Mouse (Mus musculus) heart, postnatal 10 days (tissue): ENCODE results near the gene 5031410I06Rik. TPM values are rescaled to one million over a fixed set of nuclear protein-coding genes. Genes with fewer than 3 reads are reported as not detected.
"Not testable (repeated sequence)": the region's sequence is repeated elsewhere in the genome, so short reads cannot be mapped to it uniquely, and the experiment has no call there.

Source experiments
- DNase-seq, 2 experiments: peaks; one replicate each; pipeline ENCODE4 v3.0.0; 2021
- intact Hi-C: fragments of 180-260 bp; cut with DNase I; formaldehyde crosslinking; loops from one replicate; pipeline ENCODE4 v1.15.1; 2025
- total RNA-seq, 2 experiments: library from RNA; stranded (reverse); gene quantifications; 2 replicates each; pipeline ENCODE4 v1.2.3; 2021

5031410I06Rik gene
- not detected for total RNA-seq

DNA sequence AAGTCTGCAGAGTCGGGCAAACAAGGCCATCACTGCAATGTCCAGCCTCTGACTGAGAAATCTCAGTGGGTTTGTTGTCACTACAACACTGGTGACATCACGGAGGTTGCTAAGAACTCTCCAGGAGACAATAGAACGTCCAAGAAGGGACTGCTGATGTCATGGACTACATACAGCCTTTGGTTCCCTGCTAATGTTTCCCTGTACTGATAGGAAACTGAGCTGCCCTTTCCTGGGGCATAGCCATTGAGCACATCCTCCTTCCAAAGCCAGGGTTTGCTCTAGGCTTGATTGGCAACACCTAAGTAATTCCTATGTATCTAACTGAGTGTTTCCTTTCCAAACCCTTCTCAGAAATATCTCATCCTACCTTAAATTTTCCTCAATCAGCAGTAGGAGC, at the start of gene 5031410I06Rik:
5031410I06Rik (minus strand) TSS at position 101 of the 400 bp plus-strand sequence.
- intact Hi-C loops: not testable (repeated sequence)

DNA sequence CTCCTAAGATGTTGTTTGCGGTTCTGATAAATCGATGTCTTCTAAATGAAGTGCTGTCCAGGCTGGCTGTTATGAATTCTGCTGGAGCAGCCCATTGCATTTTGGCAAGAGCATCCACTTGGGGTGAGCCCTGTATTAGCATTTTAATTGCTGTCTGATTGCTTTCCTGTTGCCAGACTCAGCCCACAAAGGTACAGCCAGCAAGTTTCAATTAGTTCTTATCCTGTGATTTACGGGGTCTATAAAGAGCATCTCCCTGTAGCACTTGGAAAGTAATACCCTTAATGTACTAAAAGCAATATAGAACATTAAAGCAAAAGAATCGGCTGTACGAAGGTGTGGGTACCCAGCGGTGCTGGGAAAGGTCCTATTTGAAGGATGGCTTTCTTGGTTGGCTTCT, 37.7 kb upstream of the 5031410I06Rik start:
- intact Hi-C loops: no loop called here
- DNase-seq: no peak

More for the DNA sequence above, at the start of gene 5031410I06Rik:
- DNase-seq: not testable (repeated sequence)

DNA sequence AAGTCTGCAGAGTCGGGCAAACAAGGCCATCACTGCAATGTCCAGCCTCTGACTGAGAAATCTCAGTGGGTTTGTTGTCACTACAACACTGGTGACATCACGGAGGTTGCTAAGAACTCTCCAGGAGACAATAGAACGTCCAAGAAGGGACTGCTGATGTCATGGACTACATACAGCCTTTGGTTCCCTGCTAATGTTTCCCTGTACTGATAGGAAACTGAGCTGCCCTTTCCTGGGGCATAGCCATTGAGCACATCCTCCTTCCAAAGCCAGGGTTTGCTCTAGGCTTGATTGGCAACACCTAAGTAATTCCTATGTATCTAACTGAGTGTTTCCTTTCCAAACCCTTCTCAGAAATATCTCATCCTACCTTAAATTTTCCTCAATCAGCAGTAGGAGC, 16.2 kb upstream of the 5031410I06Rik start, which contains the start of gene Gm10220:
Gm10220 (minus strand) TSS at position 101 of the 400 bp plus-strand sequence.
- intact Hi-C loops: not testable (repeated sequence)

DNA sequence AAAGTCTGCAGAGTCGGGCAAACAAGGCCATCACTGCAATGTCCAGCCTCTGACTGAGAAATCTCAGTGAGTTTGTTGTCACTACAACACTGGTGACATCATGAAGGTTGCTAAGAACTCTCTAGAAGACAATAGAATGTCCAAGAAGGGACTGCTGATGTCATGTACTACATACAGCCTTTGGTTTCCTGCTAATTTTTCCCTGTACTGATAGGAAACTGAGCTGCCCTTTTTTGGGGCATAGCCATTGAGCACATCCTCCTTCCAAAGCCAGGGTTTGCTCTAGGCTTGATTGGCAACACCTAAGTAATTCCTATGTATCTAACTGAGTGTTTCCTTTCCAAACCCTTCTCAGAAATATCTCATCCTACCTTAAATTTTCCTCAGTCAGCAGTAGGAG, 16.0 kb downstream of the 5031410I06Rik start, which contains the start of gene Gm10471:
Gm10471 (minus strand) TSS at position 101 of the 400 bp plus-strand sequence.
- intact Hi-C loops, DNase-seq: not testable (repeated sequence)

More for the DNA sequence above, 16.2 kb upstream of the 5031410I06Rik start, which contains the start of gene Gm10220:
- DNase-seq: not testable (repeated sequence)

DNA sequence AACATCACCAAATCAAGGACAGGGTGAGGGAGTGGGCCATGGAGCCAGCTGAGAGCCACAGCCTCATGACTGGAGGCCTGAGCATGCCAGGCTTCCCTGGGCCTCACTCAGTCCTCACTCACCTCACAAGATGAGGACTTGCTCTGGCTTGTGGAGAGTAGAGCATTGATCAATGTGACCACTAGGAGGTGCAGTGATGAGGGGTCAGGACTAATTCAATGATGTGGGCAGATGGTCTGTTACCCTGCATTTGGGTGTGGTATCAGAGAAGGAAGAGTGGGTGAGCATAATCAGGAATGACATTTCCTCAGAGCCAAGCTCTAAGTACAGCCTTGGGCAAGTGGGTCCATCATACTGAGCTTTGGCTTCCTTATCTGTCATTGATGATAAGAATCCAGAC, 26.1 kb downstream of the 5031410I06Rik start:
- intact Hi-C loops, DNase-seq: not testable (repeated sequence)

DNA sequence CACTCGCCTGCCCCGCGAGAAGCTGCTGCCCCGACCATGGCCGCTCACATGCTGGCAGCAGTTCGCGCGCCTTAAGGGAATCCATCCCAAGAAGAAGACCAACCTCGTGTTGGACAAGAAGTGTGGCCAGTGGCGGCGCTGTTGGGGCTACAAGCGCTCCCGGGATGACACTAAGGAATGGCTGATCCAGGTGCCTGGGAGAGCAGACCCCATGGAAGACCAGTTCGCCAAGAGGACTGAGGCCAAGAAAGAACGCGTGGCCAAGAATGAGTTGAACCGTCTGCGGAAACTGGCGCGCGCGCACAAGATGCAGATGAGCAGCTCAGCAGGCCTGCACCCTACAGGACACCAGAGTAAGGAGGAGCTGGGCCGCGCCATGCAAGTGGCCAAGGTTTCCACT, 34.4 kb downstream of the 5031410I06Rik start:
- no peak for DNase-seq
- intact Hi-C loops: no loop called here

DNA sequence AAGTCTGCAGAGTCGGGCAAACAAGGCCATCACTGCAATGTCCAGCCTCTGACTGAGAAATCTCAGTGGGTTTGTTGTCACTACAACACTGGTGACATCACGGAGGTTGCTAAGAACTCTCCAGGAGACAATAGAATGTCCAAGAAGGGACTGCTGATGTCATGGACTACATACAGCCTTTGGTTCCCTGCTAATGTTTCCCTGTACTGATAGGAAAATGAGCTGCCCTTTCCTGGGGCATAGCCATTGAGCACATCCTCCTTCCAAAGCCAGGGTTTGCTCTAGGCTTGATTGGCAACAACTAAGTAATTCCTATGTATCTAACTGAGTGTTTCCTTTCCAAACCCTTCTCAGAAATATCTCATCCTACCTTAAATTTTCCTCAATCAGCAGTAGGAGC, 46.7 kb downstream of the 5031410I06Rik start, which contains the start of gene Gm7347:
Gm7347 (minus strand) TSS at position 101 of the 400 bp plus-strand sequence.
- intact Hi-C loops, DNase-seq: not testable (repeated sequence)

Other genes starting within 250 kb of the 5031410I06Rik start
- gene Gm21663, start 163.0 kb downstream of the 5031410I06Rik start, total RNA-seq: not detected
- not detected for gene Gm21671, start 150.9 kb downstream of the 5031410I06Rik start, total RNA-seq
- gene Gm21680, start 132.7 kb downstream of the 5031410I06Rik start, total RNA-seq: not detected
- gene Gm21698, start 116.7 kb downstream of the 5031410I06Rik start, total RNA-seq: not detected
- gene Gm1979, start 100.6 kb downstream of the 5031410I06Rik start, total RNA-seq: not detected
- gene Gm5862, start 82.4 kb downstream of the 5031410I06Rik start, total RNA-seq: not detected
- gene Speer4a, start 65.8 kb downstream of the 5031410I06Rik start, total RNA-seq: not detected
- not detected for gene Gm7347, start 46.8 kb downstream of the 5031410I06Rik start, total RNA-seq
- gene Gm10471, start 16.1 kb downstream of the 5031410I06Rik start, total RNA-seq: not detected
- not detected for gene Gm10220, start 16.1 kb upstream of the 5031410I06Rik start, total RNA-seq
- not detected for gene Gm7361, start 152.3 kb upstream of the 5031410I06Rik start, total RNA-seq